Mouse (Mus musculus) bone marrow macrophage, adult 2 months (primary cell): ENCODE results near the gene Serpinb1c.
"Not testable (repeated sequence)": the region's sequence is repeated elsewhere in the genome, so short reads cannot be mapped to it uniquely, and the experiment has no call there.

Source experiments
- CTCF ChIP-seq: IDR thresholded peaks from 2 replicates; pipeline ENCODE4 v1.5.1; 2012; ENCODE audit warnings: low read depth, mild to moderate bottlenecking, low read length, moderate library complexity
- POLR2A ChIP-seq: IDR thresholded peaks from 2 replicates; pipeline ENCODE4 v1.6.1; 2012; ENCODE audit warnings: mild to moderate bottlenecking, low read depth, low read length, borderline replicate concordance

DNA sequence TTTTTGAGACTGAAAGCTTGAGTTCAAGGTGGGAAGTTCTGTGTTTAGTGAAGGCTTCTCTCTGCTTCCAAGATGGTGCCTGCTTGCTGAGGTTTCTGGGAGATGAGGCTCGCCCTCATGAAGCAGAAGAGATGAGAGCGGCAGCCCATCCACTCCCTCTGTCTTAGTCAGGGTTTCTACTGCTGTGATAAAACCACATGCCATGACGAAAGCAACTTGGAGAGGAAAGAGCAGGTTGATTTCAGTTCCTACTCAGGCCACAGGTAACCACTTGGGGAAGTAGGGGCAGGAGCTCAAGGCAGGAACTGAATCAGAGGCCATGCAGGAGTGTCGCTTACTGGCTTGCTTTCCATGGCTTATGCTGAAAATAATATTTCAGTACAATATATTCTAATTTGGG is 29.8 kb downstream of the Serpinb1c start:
- not testable (repeated sequence) for TF ChIP-seq CTCF, POLR2A
